Mouse (Mus musculus) MEL (cell line): ENCODE results near the gene Snap23. TPM values are rescaled to one million over a fixed set of nuclear protein-coding genes. Genes with fewer than 3 reads are reported as not detected.
A peak's percentile ranks its signal among the peaks of the same experiment; 100 is the strongest.
"Not testable (repeated sequence)": the region's sequence is repeated elsewhere in the genome, so short reads cannot be mapped to it uniquely, and the experiment has no call there.

ENCODE experiments used
- DNase-seq: peaks from one replicate; pipeline ENCODE4 v3.0.0; 2011; ENCODE audit warnings: low read depth, low spot score
- H3K27ac ChIP-seq: 2 replicates; pipeline ENCODE4 v1.5.1; 2012; ENCODE audit warnings: low read depth, mild to moderate bottlenecking, control low read depth, low read length, moderate library complexity; ENCODE audit not compliant: control insufficient read depth
- H3K27me3 ChIP-seq, 2 experiments: fragments of 150-350 bp in 1 of 2; sonication (generic) in 1 of 2; 2 replicates each; pipeline ENCODE4 v1.6.1; 2012; ENCODE audit warnings: low read length in 2 of 2, mild to moderate bottlenecking in 2 of 2, improper control_type of control experiment in 1 of 2, moderate library complexity in 1 of 2; ENCODE audit not compliant: insufficient read depth in 2 of 2, control insufficient read depth in 1 of 2
- H3K36me3 ChIP-seq, 2 experiments: 2 replicates each; pipeline ENCODE4 v1.6.1; 2012 to 2014; ENCODE audit warnings: low read length in 2 of 2, improper control_type of control experiment in 1 of 2, inconsistent platforms in 1 of 2, mild to moderate bottlenecking in 1 of 2; ENCODE audit not compliant: insufficient read depth in 2 of 2, control insufficient read depth in 1 of 2
- H3K4me1 ChIP-seq, 2 experiments: fragments of 150-350 bp in 1 of 2; sonication (generic) in 1 of 2; 2 replicates each; pipeline ENCODE4 v1.6.1; 2012; ENCODE audit warnings: low read length in 2 of 2, improper control_type of control experiment in 1 of 2, mild to moderate bottlenecking in 1 of 2; ENCODE audit not compliant: insufficient read depth in 2 of 2, control insufficient read depth in 1 of 2
- H3K4me3 ChIP-seq, 2 experiments: fragments of 150-350 bp in 1 of 2; sonication (generic) in 1 of 2; 2 replicates each; pipeline ENCODE4 v1.5.1; 2012; ENCODE audit warnings: low read depth in 2 of 2, low read length in 2 of 2, mild to moderate bottlenecking in 2 of 2, moderate library complexity in 2 of 2, control low read depth in 1 of 2, improper control_type of control experiment in 1 of 2; ENCODE audit not compliant: control insufficient read depth in 1 of 2, insufficient read depth in 1 of 2
- H3K79me2 ChIP-seq: 2 replicates; pipeline ENCODE4 v1.6.1; 2012; ENCODE audit warnings: mild to moderate bottlenecking, low read length, moderate library complexity; ENCODE audit not compliant: control insufficient read depth, poor library complexity, insufficient read depth
- H3K9ac ChIP-seq: 2 replicates; pipeline ENCODE4 v1.6.1; 2012; ENCODE audit warnings: low read depth, mild to moderate bottlenecking, control low read depth, low read length, moderate library complexity; ENCODE audit not compliant: control insufficient read depth, poor library complexity, severe bottlenecking
- H3K9me3 ChIP-seq: fragments of 150-350 bp; sonication (generic); replicated peaks from 2 replicates; pipeline ENCODE4 v1.6.1; 2012; ENCODE audit warnings: mild to moderate bottlenecking, low read length, improper control_type of control experiment, moderate library complexity; ENCODE audit not compliant: insufficient read depth
- BHLHE40 ChIP-seq: IDR thresholded peaks from 2 replicates; pipeline ENCODE4 v1.6.1; 2012; ENCODE audit warnings: low read depth, mild to moderate bottlenecking, inconsistent platforms, low read length, improper control_type of control experiment, borderline replicate concordance
- CTCF ChIP-seq, 3 experiments: IDR thresholded peaks in 2 of 3; conservative IDR thresholded peaks in 1 of 3; 2 replicates each; pipeline ENCODE4 v1.5.1; 2011 to 2012; ENCODE audit warnings: low read length in 3 of 3, low read depth in 2 of 3, mild to moderate bottlenecking in 2 of 3, improper control_type of control experiment in 1 of 3, inconsistent platforms in 1 of 3, mixed read lengths in 1 of 3, moderate library complexity in 1 of 3; ENCODE audit not compliant: control insufficient read depth in 1 of 3, insufficient read depth in 1 of 3, poor library complexity in 1 of 3, severe bottlenecking in 1 of 3
- EP300 ChIP-seq, 2 experiments: IDR thresholded peaks; 2 replicates each; pipeline ENCODE4 v1.6.1; 2011; ENCODE audit warnings: improper control_type of control experiment in 2 of 2, low read length in 2 of 2, low read depth in 1 of 2, mild to moderate bottlenecking in 1 of 2
- ETS1 ChIP-seq: IDR thresholded peaks from 2 replicates; pipeline ENCODE4 v1.6.1; 2012; ENCODE audit warnings: low read depth, mild to moderate bottlenecking, inconsistent platforms, low read length, improper control_type of control experiment, moderate library complexity
- GATA1 ChIP-seq: IDR thresholded peaks from 2 replicates; pipeline ENCODE4 v1.6.1; 2011; ENCODE audit warnings: low read depth, low read length, improper control_type of control experiment
- HCFC1 ChIP-seq: IDR thresholded peaks from 2 replicates; pipeline ENCODE4 v1.6.1; 2012; ENCODE audit warnings: low read depth, mild to moderate bottlenecking, inconsistent platforms, low read length, improper control_type of control experiment, moderate library complexity
- MAFK ChIP-seq: IDR thresholded peaks from 2 replicates; pipeline ENCODE4 v1.6.1; 2011; ENCODE audit warnings: low read depth, mild to moderate bottlenecking, low read length, improper control_type of control experiment, borderline replicate concordance
- MAX ChIP-seq: IDR thresholded peaks from 2 replicates; pipeline ENCODE4 v1.6.1; 2011; ENCODE audit warnings: low read length, improper control_type of control experiment
- MAZ ChIP-seq: IDR thresholded peaks from 2 replicates; pipeline ENCODE4 v1.6.1; 2012; ENCODE audit warnings: low read depth, mild to moderate bottlenecking, inconsistent platforms, low read length, improper control_type of control experiment
- MXI1 ChIP-seq: IDR thresholded peaks from 2 replicates; pipeline ENCODE4 v1.6.1; 2011; ENCODE audit warnings: mild to moderate bottlenecking, low read depth, low read length, improper control_type of control experiment
- MYB ChIP-seq: IDR thresholded peaks from 2 replicates; pipeline ENCODE4 v1.6.1; 2011; ENCODE audit warnings: mild to moderate bottlenecking, low read depth, low read length, improper control_type of control experiment
- MYC ChIP-seq: IDR thresholded peaks from 2 replicates; pipeline ENCODE4 v1.6.1; 2011; ENCODE audit warnings: low read depth, mild to moderate bottlenecking, low read length, improper control_type of control experiment, moderate library complexity
- NELFE ChIP-seq: IDR thresholded peaks from 2 replicates; pipeline ENCODE4 v1.6.1; 2011; ENCODE audit warnings: low read depth, low read length, improper control_type of control experiment
- POLR2AphosphoS5 ChIP-seq: IDR thresholded peaks from 2 replicates; pipeline ENCODE4 v1.6.1; 2012; ENCODE audit warnings: low read depth, borderline replicate concordance, mild to moderate bottlenecking, inconsistent platforms, low read length, moderate library complexity, mixed read lengths
- RCOR1 ChIP-seq: IDR thresholded peaks from 2 replicates; pipeline ENCODE4 v1.6.1; 2012; ENCODE audit warnings: low read depth, mild to moderate bottlenecking, inconsistent platforms, low read length, improper control_type of control experiment
- SIN3A ChIP-seq: IDR thresholded peaks from 2 replicates; pipeline ENCODE4 v1.6.1; 2012; ENCODE audit warnings: low read length, improper control_type of control experiment, inconsistent platforms
- TAL1 ChIP-seq: IDR thresholded peaks from 2 replicates; pipeline ENCODE4 v1.6.1; 2012; ENCODE audit warnings: mild to moderate bottlenecking, inconsistent platforms, low read length, moderate library complexity, mixed read lengths
- TBP ChIP-seq: IDR thresholded peaks from 2 replicates; pipeline ENCODE4 v1.8.0; 2011; ENCODE audit warnings: low read depth, low read length, improper control_type of control experiment
- TCF12 ChIP-seq: IDR thresholded peaks from 2 replicates; pipeline ENCODE4 v1.6.1; 2014; ENCODE audit warnings: low read depth, mild to moderate bottlenecking, inconsistent platforms, low read length, improper control_type of control experiment, moderate library complexity
- ZC3H11A ChIP-seq: IDR thresholded peaks from 2 replicates; pipeline ENCODE4 v1.6.1; 2012; ENCODE audit warnings: low read depth, mild to moderate bottlenecking, inconsistent platforms, low read length, improper control_type of control experiment
- ZKSCAN1 ChIP-seq: IDR thresholded peaks from 2 replicates; pipeline ENCODE4 v1.6.1; 2012; ENCODE audit warnings: low read depth, mild to moderate bottlenecking, inconsistent platforms, low read length, improper control_type of control experiment, moderate library complexity
- ZMIZ1 ChIP-seq: IDR thresholded peaks from 2 replicates; pipeline ENCODE4 v1.6.1; 2012; ENCODE audit warnings: low read depth, mild to moderate bottlenecking, inconsistent platforms, low read length, improper control_type of control experiment, moderate library complexity
- ZNF384 ChIP-seq: IDR thresholded peaks from 2 replicates; pipeline ENCODE4 v1.6.1; 2012; ENCODE audit warnings: low read depth, mild to moderate bottlenecking, inconsistent platforms, low read length, improper control_type of control experiment
- polyA plus RNA-seq, 2 experiments: library from polyadenylated mRNA; stranded (reverse) in 1 of 2; unstranded in 1 of 2; fragments of >175 nt in 1 of 2; fragments of >200 nt in 1 of 2; gene quantifications; 2 replicates each; pipeline versions ENCODE4 v1.2.1 to v1.2.4; 2012; ENCODE audit warnings: low replicate concordance in 2 of 2, low read depth in 1 of 2; ENCODE audit not compliant: insufficient read length in 2 of 2, insufficient read depth in 1 of 2, missing spikeins in 1 of 2
- total RNA-seq: library from RNA; depleted of rRNA; stranded (reverse); fragments of 300-350 nt; gene quantifications from 2 replicates; pipeline ENCODE4 v1.2.3, GENCODE M21; 2012

Gene Snap23
- total and polyA plus RNA-seq, 3 experiments, result 50.8 to 81.5 TPM; not detected in 1

- TF ChIP-seq MAX (peak; percentile 50; the same call in 1 of the 2 replicates), ZNF384 (peak; percentile 60; the same call in 1 of the 2 replicates), CTCF (IDR thresholded peaks at IDR 0.05 in 2 of 3, conservative IDR thresholded peaks at IDR 0.05 in 1 of 3; ENCODE audit: control insufficient read depth in 1 of 3, insufficient read depth in 1 of 3, low read depth in 2 of 3, low read length in 3 of 3, poor library complexity in 1 of 3, severe bottlenecking in 1 of 3) (no peak), MAFK (no peak)
Observed at GRCm38 (mm10) chr2:120563235-120563990, 4.1 kb upstream of the Snap23 start, which contains the start of gene Zfp106 (continued).

- Histone ChIP-seq H3K36me3 (peaks cover 2 to 50% of the 10 kb centered on the region in 2 experiments; a peak in 3 of 4 replicates), H3K79me2 (peaks cover 57% of the 10 kb centered on the region), H3K9ac (peak overlapping the region; percentile 67), H3K27ac (peak overlapping the region; percentile 91), H3K4me3 (peak overlapping the region; percentile 3 to 35; a peak in 1 of 4 replicates), H3K4me1 (peaks cover 14 to 26% of the 10 kb centered on the region in 2 experiments)
- not testable (repeated sequence) for H3K9me3 ChIP-seq, H3K27me3 ChIP-seq
- TF ChIP-seq ETS1 (peak; percentile 17; the same call in 1 of the 2 replicates), MYB (peak; percentile 71), MYC (0 out of 2 replicates have a peak, but pooled peaks have one; percentile 38), SIN3A (peak; percentile 72), TCF12 (peak; percentile 44; the same call in 1 of the 2 replicates), EP300 (IDR thresholded peaks at IDR 0.05; ENCODE audit: low read depth in 1 of 2, low read length in 2 of 2) (peak; percentile 51 to 65), GATA1 (peak; percentile 32; the same call in 1 of the 2 replicates), TBP (peak; percentile 88), MXI1 (0 out of 2 replicates have a peak, but pooled peaks have one; percentile 29)
- peak; percentile 77 for DNase-seq
Observed at GRCm38 (mm10) chr2:120564548-120565188, 2.8 kb upstream of the Snap23 start.

- Histone ChIP-seq H3K27me3 (no peaks in the 10 kb centered on the region), H3K9me3 (no peaks in the 10 kb centered on the region), H3K27ac (peak overlapping the region; percentile 99), H3K4me1 (peaks cover 14 to 24% of the 10 kb centered on the region in 2 experiments), H3K79me2 (peaks cover 57% of the 10 kb centered on the region), H3K4me3 (peak overlapping the region in 1 of 2 experiments; percentile 81; a peak in 2 of 4 replicates), H3K36me3 (peaks cover 2 to 49% of the 10 kb centered on the region in 2 experiments; a peak in 3 of 4 replicates), H3K9ac (peak overlapping the region; percentile 62)
- DNase-seq, result peak; percentile 92
- no peak for TF ChIP-seq CTCF (IDR thresholded peaks at IDR 0.05 in 2 of 3, conservative IDR thresholded peaks at IDR 0.05 in 1 of 3; ENCODE audit: control insufficient read depth in 1 of 3, insufficient read depth in 1 of 3, low read depth in 2 of 3, low read length in 3 of 3, poor library complexity in 1 of 3, severe bottlenecking in 1 of 3)
- no peak; the same call in 1 of the 2 replicates for TF ChIP-seq MXI1
- peak; percentile 84 for TF ChIP-seq TAL1
- peak; percentile 83 for TF ChIP-seq MYC
- TF ChIP-seq HCFC1, result peak; percentile 67
- peak; percentile 49; the same call in 1 of the 2 replicates for TF ChIP-seq NELFE
- 0 out of 2 replicates have a peak, but pooled peaks have one; percentile 36 for TF ChIP-seq MAZ
- TF ChIP-seq EP300 (IDR thresholded peaks at IDR 0.05; ENCODE audit: low read depth in 1 of 2, low read length in 2 of 2), result peak; percentile 98 to 99
- TF ChIP-seq ZC3H11A, result no peak
- TF ChIP-seq GATA1, result peak; percentile 97
- TF ChIP-seq MAFK, result peak; percentile 43; the same call in 1 of the 2 replicates
- TF ChIP-seq ZKSCAN1, result no peak
- TF ChIP-seq SIN3A, result peak; percentile 94
- TF ChIP-seq ZMIZ1, result peak; percentile 74; the same call in 1 of the 2 replicates
- peak; percentile 85 for TF ChIP-seq RCOR1
- TF ChIP-seq BHLHE40, result peak; percentile 37; the same call in 1 of the 2 replicates
- peak; percentile 86 for TF ChIP-seq TBP
- TF ChIP-seq MYB, result peak; percentile 92
- peak; percentile 92 for TF ChIP-seq TCF12
- TF ChIP-seq POLR2AphosphoS5, result no peak
Observed at GRCm38 (mm10) chr2:120565363-120565762, 2.1 kb upstream of the Snap23 start.
